Mouse (Mus musculus) right cerebral cortex, postnatal 14 days (tissue): ENCODE results near the gene Stk39.

Experiments used
- DNase-seq: peaks from one replicate; pipeline ENCODE4 v3.0.0; 2022

Stk39 gene

DNA sequence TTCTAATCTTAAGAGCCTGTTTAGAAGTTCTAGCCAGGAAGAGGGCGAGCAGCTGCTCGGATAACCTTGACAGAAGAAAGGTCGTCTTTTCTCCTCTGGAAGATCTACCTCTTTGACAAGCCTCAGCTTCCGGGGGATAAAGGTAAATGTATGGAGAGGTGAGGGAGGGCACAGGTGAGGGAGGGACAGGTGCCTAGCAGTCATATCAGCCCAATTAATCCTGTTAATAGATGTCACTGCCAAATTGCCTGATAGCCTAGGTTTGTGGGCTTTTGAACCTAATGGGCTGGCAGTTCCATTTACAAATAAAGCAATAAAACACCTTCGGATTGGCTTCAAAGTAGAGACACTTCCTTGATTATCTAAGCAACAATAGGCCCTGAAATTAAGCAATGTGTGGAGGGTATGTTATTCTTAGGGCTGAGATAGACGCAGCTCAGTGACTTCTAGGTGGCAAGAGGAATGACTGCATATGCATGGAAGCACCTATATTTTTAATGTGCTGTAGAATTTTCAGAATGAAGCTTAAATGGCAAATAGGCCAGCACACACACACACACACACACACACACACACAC is 14.5 kb downstream of the Stk39 start:
- no peak for DNase-seq

- DNase-seq: no peak
Observed at GRCm38 (mm10) chr2:68456899-68457298, 15.2 kb downstream of the Stk39 start.

GRCm38 (mm10) chr2:68452379-68452778 is 19.7 kb downstream of the Stk39 start:
- DNase-seq: no peak

GRCm38 (mm10) chr2:68448035-68448434 is 24.0 kb downstream of the Stk39 start:
- no peak for DNase-seq

DNA sequence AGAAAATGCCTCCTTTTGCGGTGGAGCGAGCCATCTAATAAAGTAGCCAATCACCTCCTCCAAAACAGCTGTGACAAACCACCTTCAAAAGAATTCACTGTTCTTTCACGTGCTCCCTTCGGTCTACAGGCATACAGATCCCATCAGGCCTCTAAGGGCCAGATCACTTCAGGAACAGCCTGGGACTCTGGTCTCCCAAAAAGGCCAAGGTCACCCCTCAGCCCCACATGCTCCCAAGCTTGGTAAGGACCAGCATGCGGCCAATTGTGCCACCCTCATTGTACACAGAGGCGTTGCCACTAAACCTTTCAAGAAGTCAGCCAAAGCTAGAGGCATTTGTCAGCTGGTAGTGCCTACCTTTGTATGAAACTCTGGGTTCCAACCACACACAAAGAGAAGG is 28.9 kb downstream of the Stk39 start:
- no peak for DNase-seq

- no peak for DNase-seq
Observed at GRCm38 (mm10) chr2:68442113-68442717, 29.9 kb downstream of the Stk39 start.

DNA sequence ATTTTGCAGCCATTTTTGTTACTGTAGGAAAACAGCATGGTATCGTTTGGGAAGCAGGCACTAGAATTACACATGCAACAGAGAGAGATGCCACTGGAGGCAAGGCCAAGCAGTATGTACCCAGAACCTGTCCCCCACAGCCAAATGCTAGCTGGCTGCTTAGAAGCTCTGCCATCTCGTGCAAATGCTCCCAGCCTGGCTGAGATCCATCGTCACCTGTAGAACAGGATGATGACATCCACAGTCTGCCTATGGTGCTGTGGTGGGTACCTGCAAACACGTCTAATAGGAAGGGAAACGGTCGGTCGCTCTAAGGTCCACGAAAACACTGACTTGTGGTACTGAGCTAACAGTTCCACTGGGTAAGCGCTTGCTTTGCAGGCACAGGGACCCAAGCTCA is 32.5 kb downstream of the Stk39 start:
- DNase-seq: no peak

DNA sequence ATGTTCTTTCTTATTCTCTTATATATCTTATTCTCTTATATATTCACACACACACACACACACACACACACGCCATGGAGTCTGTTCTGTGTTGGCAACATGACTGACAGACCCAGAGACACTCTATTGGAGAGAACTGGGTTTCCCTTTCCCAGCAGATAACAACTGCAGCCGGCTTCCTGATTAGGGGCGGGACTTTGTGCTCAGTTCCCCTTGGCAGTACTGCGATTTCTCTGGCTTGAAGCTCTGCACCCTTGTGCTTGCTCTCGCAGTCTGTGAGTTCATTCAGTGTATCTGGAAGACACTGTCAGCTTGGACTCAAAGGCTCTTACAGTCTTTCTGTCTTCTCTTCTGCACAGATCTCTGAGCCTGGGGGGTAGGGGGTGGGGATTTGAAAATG is 34.1 kb downstream of the Stk39 start:
- no peak for DNase-seq

DNA sequence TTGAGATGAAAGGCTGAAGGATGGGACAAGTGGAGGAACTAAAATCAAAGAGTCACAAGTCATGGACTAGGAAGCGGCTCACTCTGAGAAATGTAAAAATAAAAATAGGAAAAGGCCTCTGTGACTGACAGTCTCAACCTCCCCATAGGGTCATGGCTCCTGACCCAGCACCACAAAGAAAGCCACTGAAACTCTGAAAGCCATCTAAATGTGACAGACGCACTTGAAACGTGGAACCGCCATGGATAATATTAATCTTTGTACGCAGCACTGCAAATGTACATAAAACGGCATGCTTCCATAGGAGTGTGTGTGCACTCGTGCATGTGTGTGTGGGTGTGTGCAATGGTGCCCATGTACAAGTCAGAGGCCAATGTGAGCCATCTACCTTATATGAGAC is 34.9 kb downstream of the Stk39 start:
- DNase-seq: no peak

DNA sequence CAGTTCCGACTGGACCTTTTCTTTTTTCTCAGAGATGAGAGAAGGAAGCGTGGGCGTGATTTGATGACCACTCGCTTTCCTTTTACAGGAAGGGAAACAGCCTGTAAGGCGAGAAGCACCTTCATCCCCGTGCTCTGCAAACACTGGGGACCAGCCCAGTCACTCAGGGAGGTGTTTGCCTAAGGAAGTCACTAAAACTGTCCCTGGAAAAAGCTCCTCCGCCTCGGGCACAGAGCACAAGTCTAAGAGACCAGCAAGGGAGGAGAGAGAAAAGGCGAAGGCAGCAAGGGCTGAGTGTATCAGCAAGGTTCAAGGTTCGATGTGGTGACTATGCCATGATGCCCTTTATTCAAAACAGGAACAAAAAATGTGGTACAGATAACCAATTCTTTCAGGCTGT is 35.8 kb downstream of the Stk39 start:
- no peak for DNase-seq

DNA sequence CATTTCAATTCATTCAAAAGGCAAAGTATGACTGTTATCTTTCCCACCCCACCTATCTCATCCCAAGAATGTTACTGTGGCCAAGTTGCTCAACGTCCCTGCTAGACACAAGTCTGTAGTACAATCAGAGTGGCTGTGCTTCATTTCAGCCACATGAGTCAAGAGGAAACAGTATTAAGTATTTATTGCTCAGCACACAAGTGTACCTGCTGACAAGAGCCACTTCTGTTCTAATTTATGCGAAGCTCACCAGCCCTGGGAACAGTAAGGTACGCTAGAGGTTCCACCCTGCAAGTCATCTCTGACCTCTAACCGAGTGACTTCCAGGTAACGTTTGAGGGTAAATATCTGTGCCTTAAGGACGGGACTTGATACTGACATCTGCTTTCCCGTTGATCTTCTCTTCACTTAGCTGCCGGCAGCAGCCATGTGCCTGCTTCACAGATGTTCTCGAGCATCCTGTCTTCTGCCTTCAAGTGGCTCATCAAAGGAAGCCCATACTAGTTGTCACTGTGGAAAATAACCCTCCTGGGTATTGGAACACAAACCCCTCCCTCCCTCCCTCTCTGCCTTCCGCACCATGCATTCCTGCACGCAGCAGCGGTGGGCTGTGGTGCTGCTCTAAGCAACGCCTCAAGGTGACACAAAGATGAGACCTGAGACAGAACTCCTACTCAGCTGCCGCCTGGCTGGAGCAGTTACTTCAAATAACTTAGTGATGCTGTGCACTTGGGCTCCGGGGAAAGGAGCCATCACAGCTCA is 36.4 kb downstream of the Stk39 start:
- DNase-seq: no peak

GRCm38 (mm10) chr2:68434997-68435396 is 37.1 kb downstream of the Stk39 start:
- no peak for DNase-seq

GRCm38 (mm10) chr2:68434576-68434975 is 37.5 kb downstream of the Stk39 start:
- no peak for DNase-seq

- DNase-seq: no peak
Observed at GRCm38 (mm10) chr2:68433736-68434312, 38.2 kb downstream of the Stk39 start.

DNA sequence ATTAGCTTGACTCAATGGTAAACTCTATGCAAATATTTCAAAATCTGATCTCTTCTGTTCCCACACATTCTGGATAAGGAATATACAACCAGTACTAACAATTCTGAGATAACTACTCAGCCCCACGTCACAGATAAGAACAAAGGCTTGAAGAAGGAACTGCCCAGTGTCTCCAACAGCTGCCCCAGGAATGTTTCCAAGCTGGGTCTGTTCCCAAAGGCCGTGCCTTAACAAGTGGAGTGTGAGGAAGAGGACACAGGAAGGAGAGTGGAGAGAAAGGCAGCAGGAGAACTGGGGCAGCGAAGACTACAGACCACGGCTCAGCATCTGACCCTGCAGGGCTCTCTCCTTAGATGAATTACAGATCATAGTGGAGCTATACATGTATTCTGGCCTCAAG is 39.2 kb downstream of the Stk39 start:
- no peak for DNase-seq

DNA sequence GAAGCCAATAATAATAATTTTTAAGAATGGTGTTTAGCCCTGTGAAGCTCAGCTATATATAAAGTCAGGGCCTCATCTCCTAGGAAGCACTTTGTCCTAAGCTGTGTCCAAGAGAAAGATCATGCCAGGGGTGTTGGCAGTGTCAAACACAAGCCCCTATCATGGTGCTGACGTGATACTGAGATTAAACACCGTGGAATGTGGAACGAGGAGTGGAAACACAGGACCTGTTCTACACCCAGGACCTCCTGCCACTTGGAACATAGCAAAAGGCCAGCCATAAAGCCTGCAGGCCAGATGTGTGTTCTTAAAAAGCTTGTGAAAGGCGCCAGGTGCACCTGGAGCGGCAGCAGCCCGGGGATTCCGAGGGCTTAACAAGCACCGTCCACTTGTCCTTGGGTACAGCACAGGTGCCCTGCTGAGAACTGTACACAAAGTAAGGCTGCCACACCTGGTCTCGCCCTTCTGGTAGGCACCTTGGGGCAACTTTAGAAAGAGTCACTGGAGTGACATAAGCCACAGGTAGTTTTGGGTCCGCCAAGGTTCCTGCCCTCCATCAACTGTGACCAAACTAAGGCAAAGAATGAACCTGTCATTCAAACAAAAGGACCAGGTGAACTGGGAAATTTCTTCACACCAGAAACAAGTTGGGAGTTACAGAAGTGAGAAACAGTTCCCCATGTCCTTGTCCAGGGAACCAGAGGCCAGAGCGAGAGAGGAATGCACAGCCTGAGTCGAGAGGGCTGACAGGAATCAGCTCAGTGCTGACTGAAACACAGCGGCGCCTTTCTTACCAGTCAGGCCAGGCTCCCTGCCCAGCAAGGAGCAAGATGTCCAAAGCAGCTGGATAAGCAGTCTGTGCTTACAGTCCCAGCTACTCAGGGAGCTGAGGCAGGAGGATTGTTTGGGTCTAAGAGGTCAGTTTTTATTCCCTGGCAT is 40.8 kb downstream of the Stk39 start:
- DNase-seq: no peak

GRCm38 (mm10) chr2:68430493-68430892 is 41.6 kb downstream of the Stk39 start:
- no peak for DNase-seq

DNA sequence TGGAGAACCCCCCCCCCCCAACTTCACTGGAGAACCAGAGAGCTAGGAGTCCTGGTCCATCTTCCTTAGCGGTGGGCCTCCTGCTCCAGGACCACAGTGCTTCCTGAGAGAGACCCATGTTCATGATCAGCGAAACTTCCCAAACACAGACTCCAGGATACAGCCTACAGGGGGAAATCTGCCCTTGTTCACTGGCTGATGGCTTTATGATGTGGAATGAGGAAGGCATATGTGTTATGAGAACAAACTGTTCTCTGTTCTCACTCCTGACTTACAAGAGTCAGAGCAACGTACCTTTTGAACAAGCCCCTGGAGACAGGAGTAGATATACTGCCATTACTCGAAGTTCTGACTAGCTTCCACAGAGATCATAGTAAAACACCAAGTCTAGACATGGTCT is 42.6 kb downstream of the Stk39 start:
- DNase-seq: no peak

GRCm38 (mm10) chr2:68426977-68427577 is 45.0 kb downstream of the Stk39 start:
- no peak for DNase-seq

DNA sequence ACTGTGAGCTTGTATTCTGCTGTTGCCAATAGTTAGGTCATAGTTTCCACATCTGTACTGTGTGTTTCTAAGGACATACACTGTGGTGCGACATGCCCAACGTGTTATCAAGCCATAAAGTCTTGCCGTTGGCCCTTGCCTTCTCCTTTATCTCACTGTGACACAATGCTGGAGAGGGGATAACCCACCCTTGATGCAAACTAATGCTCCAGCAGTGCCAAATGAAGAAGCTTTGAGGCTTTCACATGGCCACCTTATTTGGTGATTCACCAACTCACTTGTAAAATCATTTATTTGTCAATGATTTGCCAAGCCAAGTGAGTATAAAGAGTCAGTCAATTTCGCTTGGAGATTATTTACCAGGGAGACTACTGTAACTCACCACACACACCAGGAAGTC is 46.0 kb downstream of the Stk39 start:
- no peak for DNase-seq

- DNase-seq: no peak
Observed at GRCm38 (mm10) chr2:68421002-68421401, 51.1 kb downstream of the Stk39 start.

GRCm38 (mm10) chr2:68420223-68420622 is 51.8 kb downstream of the Stk39 start:
- DNase-seq: no peak

- no peak for DNase-seq
Observed at GRCm38 (mm10) chr2:68419746-68420145, 52.3 kb downstream of the Stk39 start.
